Mouse (Mus musculus) forebrain, embryonic 15.5 days (tissue): ENCODE measurements at regions not wholly inside any gene's neighbourhood (a gene's known extent, or its start where the extent isn't known, plus 50 kb on each side); places are given as distances from the start of the nearest gene placed in this dataset.

Source experiments
- ATAC-seq: fragments of 200-750 bp; cut with Nextera tagmentation; replicated peaks from 2 replicates; pipeline ENCODE4 v1.8.0; 2017; ENCODE audit warnings: mild to moderate bottlenecking, moderate TSS enrichment, moderate library complexity
- H3K27ac ChIP-seq: fragments of 300-500 bp; sonication (generic); replicated peaks from 2 replicates; pipeline ENCODE4 v1.5.1; 2015; ENCODE audit warnings: mild to moderate bottlenecking, inconsistent platforms
- H3K27me3 ChIP-seq: fragments of 300-500 bp; sonication (generic); 2 replicates; pipeline ENCODE4 v1.6.1; 2015; ENCODE audit warnings: inconsistent platforms
- H3K36me3 ChIP-seq: fragments of 300-500 bp; sonication (generic); 2 replicates; pipeline ENCODE4 v1.6.1; 2015; ENCODE audit warnings: mild to moderate bottlenecking, inconsistent platforms
- H3K4me1 ChIP-seq: fragments of 300-500 bp; sonication (generic); 2 replicates; pipeline ENCODE4 v1.6.1; 2015; ENCODE audit warnings: inconsistent platforms
- H3K4me2 ChIP-seq: fragments of 300-500 bp; sonication (generic); replicated peaks from 2 replicates; pipeline ENCODE4 v1.6.1; 2015; ENCODE audit warnings: mild to moderate bottlenecking, inconsistent platforms
- H3K4me3 ChIP-seq: fragments of 300-500 bp; sonication (generic); 2 replicates; pipeline ENCODE4 v1.5.1; 2015; ENCODE audit warnings: mild to moderate bottlenecking, inconsistent platforms
- H3K9ac ChIP-seq: fragments of 300-500 bp; sonication (generic); replicated peaks from 2 replicates; pipeline ENCODE4 v1.6.1; 2015; ENCODE audit warnings: mild to moderate bottlenecking, inconsistent platforms
- H3K9me3 ChIP-seq: fragments of 300-500 bp; sonication (generic); 2 replicates; pipeline ENCODE4 v1.6.1; 2016; ENCODE audit warnings: inconsistent platforms
- WGBS: fragments of 180-500 bp; shearing (Covaris S2); methylation state at CpG from one replicate; pipeline ENCODE4 v1.1.7; 2015; ENCODE audit warnings: mixed read lengths; 5-methylcytosine and 5-hydroxymethylcytosine counted together

GRCm38 (mm10) chr5:54348820-54349596, 350.7 kb downstream of the Stim2 start:
- WGBS: 70% methylated on average over 8 of the region's 8 CpGs
- Histone ChIP-seq H3K4me3 (no peak overlapping the region), H3K27ac (peak overlapping the region; percentile 12), H3K4me1 (peaks cover 5% of the 10 kb centered on the region), H3K27me3 (no peaks in the 10 kb centered on the region), H3K9me3 (no peaks in the 10 kb centered on the region), H3K9ac (no peak overlapping the region), H3K4me2 (no peak overlapping the region), H3K36me3 (no peaks in the 10 kb centered on the region)
- ATAC-seq: 0 out of 2 replicates have a peak, but pooled peaks have one; percentile 23

- H3K36me3 ChIP-seq: no peaks in the 10 kb centered on the region
Observed at GRCm38 (mm10) chr5:54349775-54350332, 351.6 kb downstream of the Stim2 start.

GRCm38 (mm10) chr5:54356105-54356504, 357.8 kb downstream of the Stim2 start:
- no peaks in the 10 kb centered on the region for H3K9me3 ChIP-seq
- 88% methylated on average over 4 of the region's 4 CpGs for WGBS
- H3K9ac ChIP-seq: no peak overlapping the region
- H3K4me2 ChIP-seq: no peak overlapping the region
- no peaks in the 10 kb centered on the region for H3K4me1 ChIP-seq
- ATAC-seq: no peak
- no peaks in the 10 kb centered on the region for H3K27me3 ChIP-seq
- no peak overlapping the region for H3K27ac ChIP-seq
- H3K36me3 ChIP-seq: no peaks in the 10 kb centered on the region
- H3K4me3 ChIP-seq: no peak overlapping the region

More at GRCm38 (mm10) chr5:54349775-54350332, 351.6 kb downstream of the Stim2 start:
- H3K9me3 ChIP-seq: no peaks in the 10 kb centered on the region
- ATAC-seq: 0 out of 2 replicates have a peak, but pooled peaks have one; percentile 23
- WGBS: 31% methylated on average over 5 of the region's 5 CpGs
- no peaks in the 10 kb centered on the region for H3K27me3 ChIP-seq
- peaks cover 5% of the 10 kb centered on the region for H3K4me1 ChIP-seq
- no peak overlapping the region for H3K4me2 ChIP-seq
- no peak overlapping the region for H3K9ac ChIP-seq
- no peak overlapping the region for H3K4me3 ChIP-seq
- peak overlapping the region; percentile 68 for H3K27ac ChIP-seq

GRCm38 (mm10) chr5:54357501-54357900, 359.2 kb downstream of the Stim2 start:
- H3K27ac ChIP-seq: no peak overlapping the region
- ATAC-seq: no peak
- no peak overlapping the region for H3K9ac ChIP-seq
- no peak overlapping the region for H3K4me2 ChIP-seq
- no peaks in the 10 kb centered on the region for H3K4me1 ChIP-seq
- no peaks in the 10 kb centered on the region for H3K9me3 ChIP-seq
- no peaks in the 10 kb centered on the region for H3K27me3 ChIP-seq
- no peak overlapping the region for H3K4me3 ChIP-seq
- WGBS: 57% methylated on average over 4 of the region's 4 CpGs
- no peaks in the 10 kb centered on the region for H3K36me3 ChIP-seq

- Histone ChIP-seq H3K4me2 (no peak overlapping the region), H3K4me1 (no peaks in the 10 kb centered on the region), H3K4me3 (no peak overlapping the region), H3K27me3 (no peaks in the 10 kb centered on the region), H3K9me3 (no peaks in the 10 kb centered on the region), H3K36me3 (no peaks in the 10 kb centered on the region), H3K9ac (no peak overlapping the region), H3K27ac (no peak overlapping the region)
- 69% methylated on average over 2 of the region's 2 CpGs for WGBS
- ATAC-seq: no peak
Observed at GRCm38 (mm10) chr5:54358221-54358620, 359.9 kb downstream of the Stim2 start.
